Mouse (Mus musculus) ES-Bruce4 (cell line): Measurements from ENCODE around the gene Plk1. TPM values are rescaled to one million over a fixed set of nuclear protein-coding genes. Genes with fewer than 3 reads are reported as not detected.
A peak's percentile ranks its signal among the peaks of the same experiment; 100 is the strongest.

Source experiments
- H3K27ac ChIP-seq: 2 replicates; pipeline ENCODE4 v1.5.1; 2012; ENCODE audit warnings: low read length, inconsistent platforms; ENCODE audit not compliant: insufficient read depth
- H3K27me3 ChIP-seq: 2 replicates; pipeline ENCODE4 v1.6.1; 2012; ENCODE audit warnings: mild to moderate bottlenecking, low read length, inconsistent platforms; ENCODE audit not compliant: control insufficient read depth, poor library complexity, insufficient read depth, severe bottlenecking
- H3K36me3 ChIP-seq: 2 replicates; pipeline ENCODE4 v1.6.1; 2012; ENCODE audit warnings: inconsistent platforms, mild to moderate bottlenecking, low read length, moderate library complexity; ENCODE audit not compliant: control insufficient read depth, poor library complexity, insufficient read depth, severe bottlenecking
- H3K4me1 ChIP-seq: one replicate; pipeline ENCODE4 v1.8.1; 2011; ENCODE audit warnings: low read length; ENCODE audit not compliant: control insufficient read depth, insufficient read depth
- H3K4me3 ChIP-seq: 2 replicates; pipeline ENCODE4 v1.5.1; 2011; ENCODE audit warnings: low read depth, mild to moderate bottlenecking, low read length
- H3K9ac ChIP-seq: 2 replicates; pipeline ENCODE4 v1.6.1; 2012; ENCODE audit warnings: low read depth, mild to moderate bottlenecking, inconsistent platforms; ENCODE audit not compliant: poor library complexity, severe bottlenecking
- H3K9me3 ChIP-seq: replicated peaks from 2 replicates; pipeline ENCODE4 v1.6.1; 2012; ENCODE audit warnings: mild to moderate bottlenecking, low read length, inconsistent platforms; ENCODE audit not compliant: control insufficient read depth, poor library complexity, insufficient read depth, severe bottlenecking
- CTCF ChIP-seq: IDR thresholded peaks from one replicate; pipeline ENCODE4 v1.8.1; 2011; ENCODE audit warnings: low read depth, low read length
- EP300 ChIP-seq: IDR thresholded peaks from 2 replicates; pipeline ENCODE4 v1.6.1; 2011; ENCODE audit warnings: low read depth, low read length; ENCODE audit not compliant: insufficient read depth
- POLR2A ChIP-seq: IDR thresholded peaks from one replicate; pipeline ENCODE4 v1.8.1; 2011; ENCODE audit warnings: low read length; ENCODE audit not compliant: insufficient read depth
- polyA plus RNA-seq: library from polyadenylated mRNA; stranded (reverse); fragments of >200 nt; gene quantifications from 2 replicates; pipeline ENCODE4 v1.2.4, GENCODE M21; 2011; ENCODE audit warnings: low read depth; ENCODE audit not compliant: missing spikeins, insufficient read depth, insufficient read length

Plk1 gene
- polyA plus RNA-seq, 1 experiment = 157 TPM

DNA sequence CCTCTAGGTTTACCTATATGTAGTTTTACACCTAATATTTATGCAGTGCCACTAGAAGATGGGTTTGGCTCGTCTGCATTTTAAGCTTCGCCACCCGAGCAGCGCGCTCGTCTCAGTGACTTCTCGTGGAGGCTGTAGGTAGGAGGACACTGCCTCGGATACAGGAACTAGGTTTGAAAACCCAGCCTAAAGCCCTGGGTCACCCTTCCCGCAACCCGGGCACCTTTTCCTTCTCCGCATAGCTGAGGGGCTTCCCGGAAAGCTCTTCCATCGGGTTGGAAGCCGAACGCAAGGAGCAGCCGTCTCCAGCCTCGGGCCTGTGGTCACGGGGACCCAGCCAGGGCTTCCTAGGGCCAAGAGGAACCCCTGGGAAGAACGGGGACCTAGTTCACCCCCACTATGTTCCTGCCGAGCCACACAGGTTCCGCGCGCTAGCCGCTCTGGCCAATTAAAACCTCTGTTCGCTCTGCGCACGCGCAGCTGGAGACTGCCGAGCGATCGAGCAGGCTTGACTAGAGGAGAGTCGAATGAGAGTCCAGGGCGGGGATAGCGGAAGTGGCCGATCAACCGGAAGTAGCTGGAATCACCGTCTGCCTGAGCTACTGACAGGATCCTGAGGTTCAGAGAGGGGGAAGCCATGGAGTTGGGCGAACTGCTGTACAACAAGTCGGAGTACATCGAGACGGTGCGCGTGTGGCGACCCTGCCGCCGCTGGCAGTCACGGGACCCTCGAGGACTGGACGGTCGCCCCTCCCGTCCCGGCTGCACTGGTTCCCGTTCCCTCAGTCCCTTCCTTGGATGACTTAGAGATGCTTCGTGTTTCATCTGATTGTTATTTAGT is 26.5 kb upstream of the Plk1 start, which contains the start of the genes Palb2 and Dctn5:
Palb2 (minus strand) TSS at position 489 of the 841 bp plus-strand sequence.
Dctn5 (plus strand) TSS at position 545 of the 841 bp plus-strand sequence.
- Histone ChIP-seq H3K9me3 (no peaks in the 10 kb centered on the region), H3K27ac (no peak within 1 kb of the TSS), H3K36me3 (peaks cover 23% of the 10 kb centered on the region), H3K9ac (peak within 1 kb of the TSS; percentile 88), H3K4me1 (no peaks in the 10 kb centered on the region), H3K27me3 (no peaks in the 10 kb centered on the region), H3K4me3 (peak within 1 kb of the TSS; percentile 99)
- TF ChIP-seq EP300 = peak; percentile 74
- TF ChIP-seq POLR2A = peak; percentile 60
- no peak for TF ChIP-seq CTCF

DNA sequence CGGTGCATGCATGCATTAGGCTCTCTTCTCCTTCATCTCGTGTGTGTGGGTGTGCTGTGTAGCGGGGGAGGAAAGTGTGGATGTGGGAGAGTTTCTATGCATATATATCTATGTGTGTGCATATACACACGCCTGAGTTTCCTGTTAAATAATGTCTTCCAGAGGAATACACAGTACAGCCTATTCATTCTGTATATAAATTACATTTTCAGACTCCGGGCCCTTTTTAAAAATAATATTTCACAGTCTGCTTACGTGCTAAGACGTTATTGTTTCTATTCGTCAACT is 26.0 kb upstream of the Plk1 start:
- Histone ChIP-seq H3K27me3 (no peaks in the 10 kb centered on the region), H3K9me3 (no peaks in the 10 kb centered on the region), H3K27ac (no peak overlapping the region), H3K36me3 (peaks cover 22% of the 10 kb centered on the region), H3K9ac (peak overlapping the region; percentile 88), H3K4me1 (no peaks in the 10 kb centered on the region), H3K4me3 (peak overlapping the region; percentile 99)
- TF ChIP-seq CTCF = no peak
- TF ChIP-seq EP300 = no peak
- TF ChIP-seq POLR2A = no peak

DNA sequence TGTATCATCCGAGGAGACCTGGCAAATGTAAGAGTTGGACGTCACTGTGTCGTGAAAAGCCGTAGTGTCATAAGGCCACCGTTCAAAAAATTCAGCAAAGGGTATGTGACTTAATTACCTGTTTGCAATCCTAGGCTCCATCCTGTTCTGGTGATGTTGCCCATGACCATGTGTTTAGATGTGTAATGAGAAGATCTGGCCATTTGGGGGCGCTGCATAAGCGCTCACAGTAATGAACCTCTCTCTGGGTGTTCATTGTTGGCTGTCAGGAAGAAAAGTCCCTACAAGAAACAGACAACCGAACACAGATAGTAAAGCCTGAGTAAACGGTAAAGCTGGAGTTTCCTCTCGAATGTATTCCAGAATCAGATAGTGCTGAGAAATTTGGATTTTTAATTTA is 24.2 kb upstream of the Plk1 start:
- Histone ChIP-seq H3K9me3 (no peaks in the 10 kb centered on the region), H3K4me1 (no peaks in the 10 kb centered on the region), H3K36me3 (peaks cover 19% of the 10 kb centered on the region)

DNA sequence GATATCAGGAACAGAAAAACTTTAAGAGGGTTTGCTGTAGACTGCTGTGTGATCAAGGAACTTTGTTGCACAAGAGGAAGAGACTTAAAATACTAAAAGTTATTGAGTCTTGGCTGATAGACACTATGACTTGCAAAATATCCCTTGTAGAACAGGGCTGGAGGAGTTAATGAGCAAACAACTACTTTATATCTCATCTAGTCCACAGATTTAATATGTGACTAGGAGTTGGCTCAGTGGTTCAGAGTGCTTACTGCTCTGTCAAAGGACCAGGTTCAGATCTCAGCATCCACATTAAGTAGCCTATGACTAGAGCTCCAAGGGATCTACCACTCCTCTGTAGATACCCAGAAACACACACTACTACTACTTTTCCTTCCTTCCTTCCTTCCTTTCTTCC is 22.2 kb upstream of the Plk1 start:
- peaks cover 23% of the 10 kb centered on the region for H3K36me3 ChIP-seq
- TF ChIP-seq EP300 (no peak), POLR2A (no peak), CTCF (no peak)

More for the DNA sequence above, 24.2 kb upstream of the Plk1 start:
- Histone ChIP-seq H3K27ac (no peak overlapping the region), H3K27me3 (no peaks in the 10 kb centered on the region), H3K9ac (no peak overlapping the region), H3K4me3 (no peak overlapping the region)
- TF ChIP-seq POLR2A = no peak
- TF ChIP-seq EP300 = no peak
- TF ChIP-seq CTCF = no peak

DNA sequence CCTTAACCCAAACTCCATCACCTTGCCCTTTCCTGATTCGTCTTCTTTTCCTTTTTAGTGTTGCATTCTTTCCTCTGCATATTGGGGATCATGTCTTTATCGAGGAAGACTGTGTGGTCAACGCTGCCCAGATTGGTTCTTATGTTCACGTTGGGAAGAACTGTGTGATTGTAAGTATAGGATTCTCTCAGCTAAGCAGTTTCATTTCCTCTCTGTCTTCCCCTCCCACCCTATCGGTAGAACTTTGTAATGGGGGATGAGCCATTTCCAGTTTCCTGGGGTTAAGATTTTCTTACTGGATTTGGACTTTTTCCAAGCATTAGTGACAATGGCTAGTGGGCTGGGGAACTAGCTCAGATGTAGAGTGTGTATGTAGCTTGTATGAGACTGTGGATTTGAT is 21.0 kb upstream of the Plk1 start:
- Histone ChIP-seq H3K36me3 (peaks cover 28% of the 10 kb centered on the region), H3K9ac (no peak overlapping the region), H3K4me1 (no peaks in the 10 kb centered on the region), H3K27ac (no peak overlapping the region), H3K9me3 (no peaks in the 10 kb centered on the region), H3K4me3 (no peak overlapping the region), H3K27me3 (no peaks in the 10 kb centered on the region)
- TF ChIP-seq POLR2A = no peak
- TF ChIP-seq CTCF = no peak
- no peak for TF ChIP-seq EP300

More for the DNA sequence above, 22.2 kb upstream of the Plk1 start:
- Histone ChIP-seq H3K9ac (no peak overlapping the region), H3K27me3 (no peaks in the 10 kb centered on the region), H3K4me3 (no peak overlapping the region), H3K27ac (no peak overlapping the region), H3K4me1 (no peaks in the 10 kb centered on the region), H3K9me3 (no peaks in the 10 kb centered on the region)

DNA sequence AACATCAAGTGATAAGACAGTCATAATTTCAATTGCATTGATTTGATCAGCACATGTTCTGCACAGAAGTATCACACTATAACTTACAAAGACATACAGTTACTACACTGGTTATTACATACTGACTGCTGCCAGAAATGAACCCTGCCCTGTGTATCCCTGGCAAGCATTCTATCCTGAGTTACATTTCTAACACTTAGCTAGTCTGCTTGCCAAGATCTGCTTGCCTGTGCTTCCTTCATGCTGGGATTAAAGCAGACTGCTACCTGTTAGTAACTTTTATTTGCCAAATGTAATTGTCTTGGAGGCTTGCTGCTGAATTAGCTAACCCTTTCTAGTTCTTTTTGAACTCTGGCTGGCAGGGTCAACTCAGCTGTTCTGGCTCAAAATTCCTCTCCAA is 18.2 kb upstream of the Plk1 start:
- Histone ChIP-seq H3K9me3 (no peaks in the 10 kb centered on the region), H3K4me3 (no peak overlapping the region), H3K9ac (no peak overlapping the region), H3K4me1 (no peaks in the 10 kb centered on the region), H3K27me3 (no peaks in the 10 kb centered on the region), H3K27ac (no peak overlapping the region), H3K36me3 (peaks cover 38% of the 10 kb centered on the region)
- TF ChIP-seq EP300 (no peak), CTCF (no peak), POLR2A (no peak)
